Mouse (Mus musculus): Measurements from ENCODE around the gene Chmp5.

- TF ChIP-seq CTCF (conservative IDR thresholded peaks at IDR 0.05; ENCODE audit: low read length), result no peak
- no peak for TF ChIP-seq NANOG (IDR thresholded peaks at IDR 0.05; ENCODE audit: borderline replicate concordance, low read length)
- TF ChIP-seq POU5F1 (IDR thresholded peaks at IDR 0.05; ENCODE audit: borderline replicate concordance, low read length), result no peak
Observed at GRCm38 (mm10) chr4:40938793-40939192, 9.4 kb upstream of the Chmp5 start.

All from E14TG2a.4 (cell line).